Mouse (Mus musculus): ENCODE results near the gene 3425401B19Rik. TPM values are rescaled to one million over a fixed set of nuclear protein-coding genes. Genes with fewer than 3 reads are reported as not detected.

3425401B19Rik gene
- polyA plus RNA-seq (2012; ENCODE audit: insufficient read depth, insufficient read length, missing spikeins): 1.3 and 3.3 TPM in 2 replicates

- peaks cover 3% of the 10 kb centered on the region; the same call in 1 of the 2 replicates for H3K4me1 ChIP-seq (ENCODE audit: control insufficient read depth, insufficient read depth, insufficient read length, low read length)
- H3K27ac ChIP-seq (replicated peaks; ENCODE audit: low read depth, low read length): no peak within 1 kb of the TSS
- peak within 1 kb of the TSS; percentile 11; the same call in 1 of the 2 replicates for H3K4me3 ChIP-seq (ENCODE audit: insufficient read depth, low read depth, low read length)
Observed at GRCm38 (mm10) chr14:32685124-32685826, at the start of gene 3425401B19Rik. Gene 3425401B19Rik (minus strand): TSS chr14:32685293.

- H3K4me3 ChIP-seq (ENCODE audit: insufficient read depth, low read depth, low read length): no peak overlapping the region
- no peaks in the 10 kb centered on the region for H3K4me1 ChIP-seq (ENCODE audit: control insufficient read depth, insufficient read depth, insufficient read length, low read length)
- no peak overlapping the region for H3K27ac ChIP-seq (replicated peaks; ENCODE audit: low read depth, low read length)
Observed at GRCm38 (mm10) chr14:32732961-32733360, 47.9 kb upstream of the 3425401B19Rik start.

- H3K27ac ChIP-seq (replicated peaks; ENCODE audit: low read depth, low read length): no peak overlapping the region
- no peaks in the 10 kb centered on the region for H3K4me1 ChIP-seq (ENCODE audit: control insufficient read depth, insufficient read depth, insufficient read length, low read length)
- H3K4me3 ChIP-seq (ENCODE audit: insufficient read depth, low read depth, low read length): no peak overlapping the region
Observed at GRCm38 (mm10) chr14:32726864-32727263, 41.8 kb upstream of the 3425401B19Rik start.

- no peak overlapping the region for H3K4me3 ChIP-seq (ENCODE audit: insufficient read depth, low read depth, low read length)
- no peak overlapping the region for H3K27ac ChIP-seq (replicated peaks; ENCODE audit: low read depth, low read length)
- no peaks in the 10 kb centered on the region for H3K4me1 ChIP-seq (ENCODE audit: control insufficient read depth, insufficient read depth, insufficient read length, low read length)
Observed at GRCm38 (mm10) chr14:32721461-32721860, 36.4 kb upstream of the 3425401B19Rik start.

- Histone ChIP-seq H3K4me3 (ENCODE audit: insufficient read depth, low read depth, low read length) (no peak overlapping the region), H3K4me1 (ENCODE audit: control insufficient read depth, insufficient read depth, insufficient read length, low read length) (no peaks in the 10 kb centered on the region), H3K27ac (replicated peaks; ENCODE audit: low read depth, low read length) (no peak overlapping the region)
Observed at GRCm38 (mm10) chr14:32716763-32717439, 31.8 kb upstream of the 3425401B19Rik start.

- Histone ChIP-seq H3K4me1 (ENCODE audit: control insufficient read depth, insufficient read depth, insufficient read length, low read length) (no peaks in the 10 kb centered on the region), H3K4me3 (ENCODE audit: insufficient read depth, low read depth, low read length) (no peak overlapping the region), H3K27ac (replicated peaks; ENCODE audit: low read depth, low read length) (no peak overlapping the region)
Observed at GRCm38 (mm10) chr14:32715489-32715888, 30.4 kb upstream of the 3425401B19Rik start.

- Histone ChIP-seq H3K27ac (replicated peaks; ENCODE audit: low read depth, low read length) (no peak overlapping the region), H3K4me3 (ENCODE audit: insufficient read depth, low read depth, low read length) (no peak overlapping the region), H3K4me1 (ENCODE audit: control insufficient read depth, insufficient read depth, insufficient read length, low read length) (no peaks in the 10 kb centered on the region)
Observed at GRCm38 (mm10) chr14:32715076-32715475, 30.0 kb upstream of the 3425401B19Rik start.

- H3K4me1 ChIP-seq (ENCODE audit: control insufficient read depth, insufficient read depth, insufficient read length, low read length): no peaks in the 10 kb centered on the region
Observed at GRCm38 (mm10) chr14:32709861-32710260, 24.8 kb upstream of the 3425401B19Rik start.

GRCm38 (mm10) chr14:32708756-32709155 is 23.7 kb upstream of the 3425401B19Rik start:
- Histone ChIP-seq H3K4me3 (ENCODE audit: insufficient read depth, low read depth, low read length) (no peak overlapping the region), H3K27ac (replicated peaks; ENCODE audit: low read depth, low read length) (no peak overlapping the region), H3K4me1 (ENCODE audit: control insufficient read depth, insufficient read depth, insufficient read length, low read length) (no peaks in the 10 kb centered on the region)

More at GRCm38 (mm10) chr14:32709861-32710260, 24.8 kb upstream of the 3425401B19Rik start:
- no peak overlapping the region for H3K27ac ChIP-seq (replicated peaks; ENCODE audit: low read depth, low read length)
- no peak overlapping the region for H3K4me3 ChIP-seq (ENCODE audit: insufficient read depth, low read depth, low read length)

GRCm38 (mm10) chr14:32707938-32708337 is 22.8 kb upstream of the 3425401B19Rik start:
- no peak overlapping the region for H3K27ac ChIP-seq (replicated peaks; ENCODE audit: low read depth, low read length)
- H3K4me1 ChIP-seq (ENCODE audit: control insufficient read depth, insufficient read depth, insufficient read length, low read length): no peaks in the 10 kb centered on the region
- H3K4me3 ChIP-seq (ENCODE audit: insufficient read depth, low read depth, low read length): no peak overlapping the region

- Histone ChIP-seq H3K27ac (replicated peaks; ENCODE audit: low read depth, low read length) (no peak overlapping the region), H3K4me3 (ENCODE audit: insufficient read depth, low read depth, low read length) (no peak overlapping the region), H3K4me1 (ENCODE audit: control insufficient read depth, insufficient read depth, insufficient read length, low read length) (no peaks in the 10 kb centered on the region)
Observed at GRCm38 (mm10) chr14:32700972-32701371, 15.9 kb upstream of the 3425401B19Rik start.

- Histone ChIP-seq H3K27ac (replicated peaks; ENCODE audit: low read depth, low read length) (no peak overlapping the region), H3K4me1 (ENCODE audit: control insufficient read depth, insufficient read depth, insufficient read length, low read length) (no peaks in the 10 kb centered on the region), H3K4me3 (ENCODE audit: insufficient read depth, low read depth, low read length) (no peak overlapping the region)
Observed at GRCm38 (mm10) chr14:32698556-32698955, 13.5 kb upstream of the 3425401B19Rik start.

- H3K27ac ChIP-seq (replicated peaks; ENCODE audit: low read depth, low read length): no peak overlapping the region
- no peaks in the 10 kb centered on the region for H3K4me1 ChIP-seq (ENCODE audit: control insufficient read depth, insufficient read depth, insufficient read length, low read length)
- H3K4me3 ChIP-seq (ENCODE audit: insufficient read depth, low read depth, low read length): no peak overlapping the region
Observed at GRCm38 (mm10) chr14:32697774-32698173, 12.7 kb upstream of the 3425401B19Rik start.

GRCm38 (mm10) chr14:32696344-32696743 is 11.3 kb upstream of the 3425401B19Rik start:
- no peaks in the 10 kb centered on the region for H3K4me1 ChIP-seq (ENCODE audit: control insufficient read depth, insufficient read depth, insufficient read length, low read length)
- H3K27ac ChIP-seq (replicated peaks; ENCODE audit: low read depth, low read length): no peak overlapping the region
- no peak overlapping the region for H3K4me3 ChIP-seq (ENCODE audit: insufficient read depth, low read depth, low read length)

GRCm38 (mm10) chr14:32695906-32696305 is 10.8 kb upstream of the 3425401B19Rik start:
- H3K27ac ChIP-seq (replicated peaks; ENCODE audit: low read depth, low read length): no peak overlapping the region
- no peak overlapping the region for H3K4me3 ChIP-seq (ENCODE audit: insufficient read depth, low read depth, low read length)
- no peaks in the 10 kb centered on the region for H3K4me1 ChIP-seq (ENCODE audit: control insufficient read depth, insufficient read depth, insufficient read length, low read length)

GRCm38 (mm10) chr14:32684735-32685105 is 373 bp downstream of the 3425401B19Rik start:
- H3K27ac ChIP-seq (replicated peaks; ENCODE audit: low read depth, low read length): no peak overlapping the region
- peak overlapping the region; percentile 11; the same call in 1 of the 2 replicates for H3K4me3 ChIP-seq (ENCODE audit: insufficient read depth, low read depth, low read length)
- peaks cover 3% of the 10 kb centered on the region; the same call in 1 of the 2 replicates for H3K4me1 ChIP-seq (ENCODE audit: control insufficient read depth, insufficient read depth, insufficient read length, low read length)

Data from brown adipose tissue, adult 24 weeks (tissue).